Mouse (Mus musculus) ES-E14 (cell line): Measurements from ENCODE around the gene Cd70.

ENCODE experiments used
- CHD2 ChIP-seq: IDR thresholded peaks from 2 replicates; pipeline ENCODE4 v1.6.1; 2014; ENCODE audit warnings: mild to moderate bottlenecking, low read depth, low read length, inconsistent platforms
- MAFK ChIP-seq: IDR thresholded peaks from 2 replicates; pipeline ENCODE4 v1.6.1; 2014; ENCODE audit warnings: mild to moderate bottlenecking, low read depth, low read length, inconsistent platforms; ENCODE audit not compliant: insufficient read depth
- ZNF384 ChIP-seq: IDR thresholded peaks from 2 replicates; pipeline ENCODE4 v1.6.1; 2012; ENCODE audit warnings: low read depth, low read length, inconsistent platforms

- TF ChIP-seq ZNF384 (no peak), CHD2 (no peak), MAFK (no peak)
These were observed 10.9 kb downstream of the Cd70 start for GRCm38 (mm10) chr17:57138676-57139075.
